Mouse (Mus musculus) embryonic fibroblast, embryonic 13.5 days (primary cell): ENCODE measurements around the gene Fam168b.
A peak's percentile ranks its signal among the peaks of the same experiment; 100 is the strongest.

Source experiments
- CTCF ChIP-seq: IDR thresholded peaks from 2 replicates; pipeline ENCODE4 v1.5.1; 2011; ENCODE audit warnings: mild to moderate bottlenecking, control low read depth, low read length, moderate library complexity, borderline replicate concordance; ENCODE audit not compliant: insufficient read depth
- POLR2A ChIP-seq: IDR thresholded peaks from 2 replicates; pipeline ENCODE4 v1.6.1; 2011; ENCODE audit warnings: low read depth, mild to moderate bottlenecking, control low read depth, low read length, moderate library complexity

GRCm38 (mm10) chr1:34849745-34850342 is 7.0 kb upstream of the Fam168b start, which contains the start of gene Plekhb2:
- TF ChIP-seq CTCF, result no peak
- peak; percentile 84 for TF ChIP-seq POLR2A
